ENCODE assay signal across 27 mouse cellular contexts in genomic region chr16:46592618-46593253, GRCm38 (mm10).
DNase-seq lines count a peak whose midpoint lies in the region; ATAC-seq and TF ChIP-seq lines count a peak whose summit lies in the region.
"Had no signal": no experiment of that assay in that cellular context is flagged by ENCODE, and none has a peak within 500 bp of the region (broad histone marks: within the 10 kb centered on the region; RNA-seq: fewer than 3 reads in every experiment).

No protein-coding gene starts in this region.

- ATAC-seq in limb, embryonic 14.5 days (ENCODE audit: low FRiP score, low read depth) = no peak
- ATAC-seq in forebrain, embryonic 12.5 days (ENCODE audit: low FRiP score) = no peak
- ATAC-seq: intestine, postnatal 0 days; liver, embryonic 12.5 days; Patski had no signal

- no peaks in the 10 kb centered on the region for H3K9me3 ChIP-seq in limb, embryonic 14.5 days (ENCODE audit: control insufficient read depth, low read length)
- H3K9me3 ChIP-seq in limb, embryonic 10.5 days (replicated peaks) = no peaks in the 10 kb centered on the region
- H3K9me3 ChIP-seq in forebrain, embryonic 12.5 days = no peaks in the 10 kb centered on the region
- H3K9me3 ChIP-seq: embryonic facial prominence, embryonic 13.5 days; hindbrain, embryonic 15.5 days; kidney, embryonic 15.5 days; liver, embryonic 12.5 days; megakaryocyte, embryonic 14.5 days; neural tube, embryonic 15.5 days; stomach, embryonic 15.5 days had no signal

- no peaks in the 10 kb centered on the region for H3K4me1 ChIP-seq in limb, embryonic 14.5 days (ENCODE audit: control insufficient read depth, insufficient read depth, low read length)
- no peaks in the 10 kb centered on the region for H3K4me1 ChIP-seq in limb, embryonic 10.5 days
- no peaks in the 10 kb centered on the region for H3K4me1 ChIP-seq in forebrain, embryonic 12.5 days
- H3K4me1 ChIP-seq: embryonic facial prominence, embryonic 13.5 days; hindbrain, embryonic 15.5 days; kidney, embryonic 15.5 days; liver, embryonic 12.5 days; megakaryocyte, embryonic 14.5 days; neural tube, embryonic 15.5 days; stomach, embryonic 15.5 days had no signal

- H3K27ac ChIP-seq in limb, embryonic 14.5 days (replicated peaks; ENCODE audit: low read depth, low read length) = no peak overlapping the region
- H3K27ac ChIP-seq in limb, embryonic 10.5 days = no peak overlapping the region
- H3K27ac ChIP-seq in forebrain, embryonic 12.5 days = no peak overlapping the region
- H3K27ac ChIP-seq: embryonic facial prominence, embryonic 13.5 days; heart, adult 2 months; hindbrain, embryonic 15.5 days; kidney, embryonic 15.5 days; liver, embryonic 12.5 days; neural tube, embryonic 15.5 days; stomach, embryonic 15.5 days had no signal

- H3K27me3 ChIP-seq in limb, embryonic 14.5 days (ENCODE audit: control insufficient read depth, insufficient read depth, low read length) = no peaks in the 10 kb centered on the region
- no peaks in the 10 kb centered on the region for H3K27me3 ChIP-seq in limb, embryonic 10.5 days (ENCODE audit: low read depth, poor library complexity, severe bottlenecking)
- H3K27me3 ChIP-seq in forebrain, embryonic 12.5 days = no peaks in the 10 kb centered on the region
- H3K27me3 ChIP-seq: embryonic facial prominence, embryonic 13.5 days; hindbrain, embryonic 15.5 days; kidney, embryonic 15.5 days; liver, embryonic 12.5 days; megakaryocyte, embryonic 14.5 days; neural tube, embryonic 15.5 days; stomach, embryonic 15.5 days had no signal

- intact Hi-C loops in heart, postnatal 10 days (cut with DNase I) = no loop called here
- intact Hi-C loops in heart, postnatal 36 days (cut with DNase I) = no loop called here

- H3K36me3 ChIP-seq in limb, embryonic 14.5 days (ENCODE audit: control insufficient read depth, insufficient read depth, low read length) = no peaks in the 10 kb centered on the region
- no peaks in the 10 kb centered on the region for H3K36me3 ChIP-seq in limb, embryonic 10.5 days
- no peaks in the 10 kb centered on the region for H3K36me3 ChIP-seq in forebrain, embryonic 12.5 days (replicated peaks)
- H3K36me3 ChIP-seq: embryonic facial prominence, embryonic 13.5 days; hindbrain, embryonic 15.5 days; kidney, embryonic 15.5 days; liver, embryonic 12.5 days; neural tube, embryonic 15.5 days; stomach, embryonic 15.5 days had no signal

- H3K4me3 ChIP-seq in limb, embryonic 14.5 days (replicated peaks; ENCODE audit: low read length) = no peak overlapping the region
- H3K4me3 ChIP-seq in limb, embryonic 10.5 days = no peak overlapping the region
- H3K4me3 ChIP-seq in forebrain, embryonic 12.5 days (replicated peaks) = no peak overlapping the region
- H3K4me3 ChIP-seq: embryonic facial prominence, embryonic 13.5 days; heart, adult 2 months; hindbrain, embryonic 15.5 days; kidney, embryonic 15.5 days; liver, embryonic 12.5 days; megakaryocyte, embryonic 14.5 days; myocyte; neural tube, embryonic 15.5 days; stomach, embryonic 15.5 days had no signal

- WGBS in limb, embryonic 14.5 days = 61% methylated on average over 8 of the region's 8 CpGs
- 68% methylated on average over 8 of the region's 8 CpGs for WGBS in limb, embryonic 10.5 days
- 24% methylated on average over 8 of the region's 8 CpGs for WGBS in forebrain, embryonic 12.5 days

- peak; percentile 8 to 16 for DNase-seq in heart, postnatal 10 days
- DNase-seq in heart, postnatal 36 days = no peak
- peak; percentile 38 for DNase-seq in limb, embryonic 14.5 days (ENCODE audit: low spot score)
- DNase-seq in limb, embryonic 10.5 days (ENCODE audit: low spot score) = no peak
- DNase-seq in Muller cell, postnatal 12 days (ENCODE audit: inconsistent ontology term) = peak; percentile 25
- peak; percentile 27 for DNase-seq in embryo, embryonic 10.5 days (ENCODE audit: low spot score)
- no peak for DNase-seq in natural killer cell, adult 2 months (ENCODE audit: low spot score in 2 of 2)
- DNase-seq: adrenal gland, postnatal 36 days; cerebellum, adult 18-20 months; cerebellum, postnatal 36 days; gastrocnemius, postnatal 14 days; heart, adult 2 months; layer of hippocampus, postnatal 36 days; lung, adult 2 months; thymus, adult 18-20 months; thymus, postnatal 4 days had no signal

- no peak overlapping the region for H3K4me2 ChIP-seq in limb, embryonic 14.5 days (replicated peaks; ENCODE audit: low read depth, low read length, severe bottlenecking)
- H3K4me2 ChIP-seq in forebrain, embryonic 12.5 days = no peak overlapping the region
- H3K4me2 ChIP-seq: embryonic facial prominence, embryonic 13.5 days; hindbrain, embryonic 15.5 days; kidney, embryonic 15.5 days; liver, embryonic 12.5 days; neural tube, embryonic 15.5 days; stomach, embryonic 15.5 days had no signal

- no peak overlapping the region for H3K9ac ChIP-seq in limb, embryonic 14.5 days (ENCODE audit: low read depth, low read length, severe bottlenecking)
- H3K9ac ChIP-seq in forebrain, embryonic 12.5 days = no peak overlapping the region
- H3K9ac ChIP-seq: embryonic facial prominence, embryonic 13.5 days; hindbrain, embryonic 15.5 days; kidney, embryonic 15.5 days; liver, embryonic 12.5 days; neural tube, embryonic 15.5 days; stomach, embryonic 15.5 days had no signal

- no peak for TF ChIP-seq POLR2A in limb, embryonic 14.5 days (IDR thresholded peaks at IDR 0.05; ENCODE audit: borderline replicate concordance, extremely low read depth, insufficient read depth, insufficient read length)

Comparison
In these comparisons a context has a peak if more than half of its experiments do, and no peak if none do; other contexts are left out.
1. DNase-seq: peak in heart, postnatal 10 days (2 of 2), limb, embryonic 14.5 days (single experiment), Muller cell, postnatal 12 days (single experiment) and embryo, embryonic 10.5 days (single experiment); none in heart, postnatal 36 days (0 of 2), limb, embryonic 10.5 days (single experiment) and natural killer cell, adult 2 months (0 of 2).